8 mouse cellular contexts compared by ENCODE assay signal in the genomic region with DNA sequence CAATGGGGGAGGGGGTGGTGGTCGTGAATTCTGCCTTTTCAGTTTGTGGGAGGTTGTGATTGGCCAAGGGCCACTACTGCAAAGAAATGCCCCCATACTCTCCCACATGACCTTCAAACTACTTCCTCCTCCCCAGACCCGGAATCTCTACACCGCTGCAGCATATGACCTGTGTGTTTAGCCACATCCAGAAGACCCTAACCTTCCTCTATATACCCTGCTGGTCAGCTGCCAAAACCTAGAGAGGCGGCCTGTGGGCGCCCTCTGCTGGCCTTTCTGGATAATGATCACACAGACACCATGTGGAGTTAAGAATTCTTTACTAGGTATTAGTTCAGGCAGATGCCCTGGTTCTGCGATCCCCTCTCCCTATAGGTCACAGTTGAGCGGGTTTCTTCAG. TPM values are rescaled to one million over a fixed set of nuclear protein-coding genes. Genes with fewer than 3 reads are reported as not detected.
DNase-seq lines count a peak whose midpoint lies in the region; ATAC-seq lines count a peak whose summit lies in the region.

No protein-coding gene starts in this region.

- WGBS in intestine, embryonic 16.5 days: 31% methylated on average over 7 of the region's 7 CpGs
- WGBS in liver, embryonic 12.5 days (ENCODE audit: insufficient replicate concordance): 35% methylated on average over 7 of the region's 7 CpGs
- WGBS in neural tube, embryonic 11.5 days: 48% methylated on average over 6 of the region's 7 CpGs

- no peak overlapping the region for H3K4me3 ChIP-seq in intestine, embryonic 16.5 days (ENCODE audit: low read length)
- H3K4me3 ChIP-seq in liver, embryonic 12.5 days: no peak overlapping the region
- H3K4me3 ChIP-seq in neural tube, embryonic 11.5 days (ENCODE audit: low read depth, low read length): no peak overlapping the region

- no peak overlapping the region for H3K9ac ChIP-seq in intestine, embryonic 16.5 days (ENCODE audit: low read depth, low read length)
- H3K9ac ChIP-seq in liver, embryonic 12.5 days: no peak overlapping the region
- no peak overlapping the region for H3K9ac ChIP-seq in neural tube, embryonic 11.5 days (ENCODE audit: low read length)

- H3K4me2 ChIP-seq in intestine, embryonic 16.5 days (ENCODE audit: low read depth, low read length): no peak overlapping the region
- H3K4me2 ChIP-seq in liver, embryonic 12.5 days: no peak overlapping the region
- H3K4me2 ChIP-seq in neural tube, embryonic 11.5 days (ENCODE audit: low read depth): no peak overlapping the region

- H3K9me3 ChIP-seq in intestine, embryonic 16.5 days (ENCODE audit: control insufficient read depth, low read length): no peaks in the 10 kb centered on the region
- no peaks in the 10 kb centered on the region for H3K9me3 ChIP-seq in liver, embryonic 12.5 days (replicated peaks)
- no peaks in the 10 kb centered on the region for H3K9me3 ChIP-seq in neural tube, embryonic 11.5 days (ENCODE audit: control insufficient read depth, low read length)

- no peaks in the 10 kb centered on the region for H3K4me1 ChIP-seq in intestine, embryonic 16.5 days (ENCODE audit: control insufficient read depth, insufficient read depth, low read length)
- H3K4me1 ChIP-seq in liver, embryonic 12.5 days: no peaks in the 10 kb centered on the region
- no peaks in the 10 kb centered on the region for H3K4me1 ChIP-seq in neural tube, embryonic 11.5 days (ENCODE audit: control insufficient read depth, insufficient read depth, low read length)

- H3K27ac ChIP-seq in intestine, embryonic 16.5 days (ENCODE audit: low read length): 0 out of 2 replicates have a peak overlapping the region, but pooled peaks have one; percentile 24
- H3K27ac ChIP-seq in liver, embryonic 12.5 days: no peak overlapping the region
- H3K27ac ChIP-seq in neural tube, embryonic 11.5 days (ENCODE audit: low read depth, low read length): no peak overlapping the region

- ATAC-seq in granulocyte monocyte progenitor cell, adult 5-6 weeks (replicated peaks; ENCODE audit: poor library complexity, severe bottlenecking): peak; percentile 84
- peak; percentile 32 for ATAC-seq in intestine, embryonic 16.5 days
- ATAC-seq in liver, embryonic 12.5 days: peak; percentile 18; the same call in 1 of the 2 replicates
- peak; percentile 72; the same call in 1 of the 2 replicates for ATAC-seq in neural tube, embryonic 11.5 days (ENCODE audit: insufficient read depth, low FRiP score, low TSS enrichment)

- H3K27me3 ChIP-seq in intestine, embryonic 16.5 days (replicated peaks; ENCODE audit: control insufficient read depth, insufficient read depth, low read length): no peaks in the 10 kb centered on the region
- H3K27me3 ChIP-seq in liver, embryonic 12.5 days (replicated peaks): no peaks in the 10 kb centered on the region
- no peaks in the 10 kb centered on the region for H3K27me3 ChIP-seq in neural tube, embryonic 11.5 days (ENCODE audit: control insufficient read depth, insufficient read depth, low read length)

- DNase-seq in left cerebral cortex, adult 18-20 months (ENCODE audit: low spot score in 2 of 2): peak; percentile 55 to 58
- DNase-seq in left cerebral cortex, adult 8-10 months (ENCODE audit: low spot score in 2 of 2): no peak
- DNase-seq in cerebellum, postnatal 14 days: peak; percentile 78 to 80
- DNase-seq in neural tube, embryonic 11.5 days (ENCODE audit: low spot score): peak; percentile 80
- DNase-seq in thymus, postnatal 0 days (ENCODE audit: low spot score): peak; percentile 61

- peaks cover 3% of the 10 kb centered on the region; the same call in 1 of the 2 replicates for H3K36me3 ChIP-seq in intestine, embryonic 16.5 days (ENCODE audit: control insufficient read depth, insufficient read depth, low read length)
- H3K36me3 ChIP-seq in liver, embryonic 12.5 days: peaks cover 48% of the 10 kb centered on the region
- peaks cover 4% of the 10 kb centered on the region; the same call in 1 of the 2 replicates for H3K36me3 ChIP-seq in neural tube, embryonic 11.5 days (ENCODE audit: control insufficient read depth, insufficient read depth, low read length)

RNA-seq across cellular contexts. Expression of gene Phgdh, which starts 26.9 kb away (rescaled TPM):
- total RNA-seq in left cerebral cortex, adult 18-20 months (2021): 10 to 100 TPM; 48.5 to 56.6 TPM
- total RNA-seq in left cerebral cortex, adult 8-10 months (2022): 10 to 100 TPM; 63.1 to 66.4 (median 64.7) TPM
- 189 and 210 TPM in 2 replicates for total RNA-seq in granulocyte monocyte progenitor cell, adult 5-6 weeks (2014; fragmentation: Nextera tagmentation)
- total RNA-seq in granulocyte monocyte progenitor cell, adult 5-6 weeks (2017): 479 and 570 TPM in 2 replicates
- 321 and 332 TPM in 2 replicates for polyA plus RNA-seq in intestine, embryonic 16.5 days (2015; fragmentation: Nextera tagmentation; extraction: Ambion mirVana)
- polyA plus RNA-seq in liver, embryonic 12.5 days (2016; fragmentation: Nextera tagmentation; extraction: Ambion mirVana): 348 and 381 TPM in 2 replicates
- 315 and 321 TPM in 2 replicates for polyA plus RNA-seq in neural tube, embryonic 11.5 days (2014; fragmentation: Nextera tagmentation; extraction: Ambion mirVana)
- 328 and 352 TPM in 2 replicates for polyA plus RNA-seq in thymus, postnatal 0 days (2015; fragmentation: Nextera tagmentation; extraction: Ambion mirVana)

RNA-seq across cellular contexts. Expression of gene Hmgcs2, which starts 32.6 kb away (rescaled TPM):
- 1 to 10 TPM; 5.2 to 6.4 TPM for total RNA-seq in left cerebral cortex, adult 18-20 months (2021)
- total RNA-seq in left cerebral cortex, adult 8-10 months (2022): 1 to 10 TPM; 4.3 to 5.9 (median 4.9) TPM
- 0.17 TPM in 1 of 2 replicates, not detected in the other for total RNA-seq in granulocyte monocyte progenitor cell, adult 5-6 weeks (2014; fragmentation: Nextera tagmentation)
- not detected in 2 replicates for total RNA-seq in granulocyte monocyte progenitor cell, adult 5-6 weeks (2017)
- 352 and 475 TPM in 2 replicates for polyA plus RNA-seq in intestine, embryonic 16.5 days (2015; fragmentation: Nextera tagmentation; extraction: Ambion mirVana)
- polyA plus RNA-seq in liver, embryonic 12.5 days (2016; fragmentation: Nextera tagmentation; extraction: Ambion mirVana): 24.7 and 26.9 TPM in 2 replicates
- 0.34 and 0.85 TPM in 2 replicates for polyA plus RNA-seq in neural tube, embryonic 11.5 days (2014; fragmentation: Nextera tagmentation; extraction: Ambion mirVana)
- 19.9 and 26.7 TPM in 2 replicates for polyA plus RNA-seq in thymus, postnatal 0 days (2015; fragmentation: Nextera tagmentation; extraction: Ambion mirVana)

Comparison
In these comparisons a context has a peak if more than half of its experiments do, and no peak if none do; other contexts are left out.
1. DNase-seq: peak in left cerebral cortex, adult 18-20 months (2 of 2), cerebellum, postnatal 14 days (2 of 2), neural tube, embryonic 11.5 days (single experiment) and thymus, postnatal 0 days (single experiment); none in left cerebral cortex, adult 8-10 months (0 of 2).
2. ATAC-seq: peak in every context shown above with its lines; median percentile 84 in granulocyte monocyte progenitor cell, adult 5-6 weeks; 72 in neural tube, embryonic 11.5 days; 32 in intestine, embryonic 16.5 days; 18 in liver, embryonic 12.5 days.
3. RNA of gene Hmgcs2, which starts 32.6 kb away (polyA plus RNA-seq): 352 to 475 TPM in intestine, embryonic 16.5 days, 24.7 to 26.9 TPM in liver, embryonic 12.5 days and 19.9 to 26.7 TPM in thymus, postnatal 0 days; 0.34 to 0.85 TPM in neural tube, embryonic 11.5 days; every median in the first group is over 10 times any median in the second.